Mouse (Mus musculus) lung, postnatal 0 days (tissue): ENCODE results near the gene Retreg1. TPM values are rescaled to one million over a fixed set of nuclear protein-coding genes. Genes with fewer than 3 reads are reported as not detected.
A peak's percentile ranks its signal among the peaks of the same experiment; 100 is the strongest.

ENCODE experiments used
- ATAC-seq: fragments of 200-750 bp; cut with Nextera tagmentation; 2 replicates; pipeline ENCODE4 v1.8.0; 2017; ENCODE audit warnings: moderate library complexity
- DNase-seq: peaks from one replicate; pipeline ENCODE4 v3.0.0-alpha.2; 2016; ENCODE audit warnings: low spot score
- H3K27ac ChIP-seq: fragments of 300-500 bp; sonication (generic); 2 replicates; pipeline ENCODE4 v1.5.1; 2014; ENCODE audit warnings: antibody characterized with exemption, mild to moderate bottlenecking, low read length, mixed read lengths
- H3K27me3 ChIP-seq: fragments of 300-500 bp; sonication (generic); replicated peaks from 2 replicates; pipeline ENCODE4 v1.6.1; 2014; ENCODE audit warnings: low read length, mixed read lengths; ENCODE audit not compliant: insufficient read depth
- H3K36me3 ChIP-seq: fragments of 300-500 bp; sonication (generic); 2 replicates; pipeline ENCODE4 v1.6.1; 2014; ENCODE audit warnings: low read length, mixed read lengths; ENCODE audit not compliant: insufficient read depth
- H3K4me1 ChIP-seq: fragments of 300-500 bp; sonication (generic); 2 replicates; pipeline ENCODE4 v1.6.1; 2014; ENCODE audit warnings: antibody characterized with exemption, low read depth, low read length, mixed read lengths; ENCODE audit not compliant: insufficient read depth
- H3K4me2 ChIP-seq: fragments of 300-500 bp; sonication (generic); replicated peaks from 2 replicates; pipeline ENCODE4 v1.6.1; 2014; ENCODE audit warnings: low read depth, mild to moderate bottlenecking, low read length, moderate library complexity, mixed read lengths
- H3K4me3 ChIP-seq: fragments of 300-500 bp; sonication (generic); 2 replicates; pipeline ENCODE4 v1.5.1; 2014; ENCODE audit warnings: low read depth, low read length
- H3K9ac ChIP-seq: fragments of 300-500 bp; sonication (generic); replicated peaks from 2 replicates; pipeline ENCODE4 v1.6.1; 2014; ENCODE audit warnings: low read depth, mild to moderate bottlenecking
- H3K9me3 ChIP-seq: fragments of 300-500 bp; sonication (generic); 2 replicates; pipeline ENCODE4 v1.6.1; 2016; ENCODE audit warnings: low read length, mixed read lengths
- CTCF ChIP-seq: IDR thresholded peaks from 2 replicates; pipeline ENCODE4 v1.5.1; 2016; ENCODE audit warnings: antibody characterized with exemption, mild to moderate bottlenecking
- EP300 ChIP-seq: IDR thresholded peaks from 2 replicates; pipeline ENCODE4 v1.6.1; 2016; ENCODE audit warnings: antibody characterized with exemption, mild to moderate bottlenecking, control low read depth
- WGBS: fragments of 180-500 bp; shearing (Covaris S2); extraction: QIAGEN DNeasy Blood & Tissue Kit; methylation state at CpG from one replicate; pipeline ENCODE4 v1.1.7; 2014; 5-methylcytosine and 5-hydroxymethylcytosine counted together
- polyA plus RNA-seq: library from polyadenylated mRNA; unstranded; fragments of >200 nt; fragmentation: Nextera tagmentation; extraction: Ambion mirVana; gene quantifications from 2 replicates; pipeline ENCODE4 v1.2.1, GENCODE M21; 2015

Gene Retreg1
- polyA plus RNA-seq, 1 experiment from 2014 or later: 36.2 TPM

DNA sequence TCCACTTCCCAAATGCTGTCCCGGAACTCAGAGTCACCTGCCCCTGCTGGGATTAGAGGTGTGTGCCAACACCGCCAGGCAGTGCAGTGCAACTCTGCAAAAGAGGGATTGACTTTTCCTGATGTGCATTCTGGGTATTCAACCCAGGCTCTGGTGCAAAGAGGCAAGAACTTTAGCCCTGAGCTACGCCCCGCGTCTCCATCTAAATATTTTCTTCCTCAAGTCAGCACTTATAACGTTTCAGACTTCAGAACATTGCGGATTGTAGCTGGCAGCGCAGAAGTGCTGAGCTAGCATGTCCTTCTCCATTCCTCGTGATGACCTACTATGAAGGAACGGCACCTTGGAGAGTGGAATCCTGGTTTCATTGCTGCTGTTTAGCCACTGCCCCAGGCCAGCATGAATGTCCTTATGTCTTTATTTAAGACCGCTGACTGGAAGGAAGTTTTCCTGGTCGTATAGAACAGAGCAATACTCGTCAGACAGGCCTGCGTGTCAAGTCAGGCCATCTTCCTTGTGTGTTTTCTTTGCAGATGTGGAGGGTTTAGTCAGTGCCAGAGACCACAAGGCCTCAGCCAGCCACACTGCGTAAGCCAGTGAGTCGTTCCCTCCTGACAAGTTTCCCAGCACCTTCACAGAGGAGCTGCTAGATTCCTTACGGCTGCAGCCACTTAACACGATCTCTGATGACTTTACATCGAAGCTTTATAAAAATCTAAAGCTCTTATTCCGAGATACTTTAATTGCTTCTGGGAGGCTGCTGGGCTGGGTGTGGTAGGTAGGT is 34.1 kb upstream of the Retreg1 start:
- ATAC-seq: no peak
- WGBS: 82% methylated on average over 20 of the region's 20 CpGs
- Histone ChIP-seq H3K4me3 (no peak overlapping the region), H3K9me3 (no peaks in the 10 kb centered on the region), H3K4me2 (no peak overlapping the region), H3K36me3 (peaks cover 57% of the 10 kb centered on the region), H3K27ac (no peak overlapping the region), H3K4me1 (no peaks in the 10 kb centered on the region), H3K27me3 (no peaks in the 10 kb centered on the region), H3K9ac (no peak overlapping the region)
- TF ChIP-seq EP300: no peak
- no peak for TF ChIP-seq CTCF
- no peak for DNase-seq

- H3K4me2 ChIP-seq: no peak overlapping the region
These were observed 33.3 kb upstream of the Retreg1 start for GRCm38 (mm10) chr15:25809669-25810068.

GRCm38 (mm10) chr15:25811834-25812250 is 31.1 kb upstream of the Retreg1 start:
- ATAC-seq (no peak), DNase-seq (no peak)
- Histone ChIP-seq H3K4me2 (no peak overlapping the region), H3K9ac (no peak overlapping the region), H3K27me3 (no peaks in the 10 kb centered on the region), H3K4me1 (no peaks in the 10 kb centered on the region), H3K27ac (no peak overlapping the region), H3K4me3 (no peak overlapping the region), H3K9me3 (no peaks in the 10 kb centered on the region), H3K36me3 (peaks cover 40% of the 10 kb centered on the region)
- TF ChIP-seq EP300 (no peak), CTCF (peak; percentile 46)
- WGBS: 78% methylated on average over 11 of the region's 11 CpGs

More at GRCm38 (mm10) chr15:25809669-25810068, 33.3 kb upstream of the Retreg1 start:
- WGBS: 57% methylated on average over 6 of the region's 6 CpGs
- Histone ChIP-seq H3K9me3 (no peaks in the 10 kb centered on the region), H3K4me1 (no peaks in the 10 kb centered on the region), H3K36me3 (peaks cover 50% of the 10 kb centered on the region), H3K4me3 (no peak overlapping the region), H3K27ac (no peak overlapping the region), H3K27me3 (no peaks in the 10 kb centered on the region), H3K9ac (no peak overlapping the region)
- ATAC-seq: peak; percentile 71
- TF ChIP-seq EP300: no peak
- no peak for TF ChIP-seq CTCF
- DNase-seq: peak; percentile 74

DNA sequence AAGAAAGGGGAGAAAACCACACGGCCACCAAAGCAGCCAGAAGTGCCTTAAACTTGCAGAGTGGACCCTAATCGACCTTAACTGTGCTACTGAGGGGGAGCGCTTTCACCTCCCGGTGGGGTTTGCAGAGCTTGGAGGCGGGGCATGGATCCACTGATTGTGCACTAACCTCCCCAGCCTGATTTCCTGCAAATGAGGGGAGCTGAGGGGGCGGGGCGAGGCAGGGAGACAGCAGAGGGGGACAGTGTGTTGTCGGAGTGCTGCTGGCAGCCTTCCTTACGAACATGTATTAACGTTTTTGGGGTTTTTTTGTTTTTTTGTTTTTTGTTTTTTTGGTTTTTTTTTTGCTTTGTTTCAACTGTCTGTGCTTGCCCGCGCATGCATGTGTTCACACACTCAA is 30.5 kb upstream of the Retreg1 start:
- no peak overlapping the region for H3K27ac ChIP-seq
- H3K27me3 ChIP-seq: no peaks in the 10 kb centered on the region
- H3K4me2 ChIP-seq: no peak overlapping the region
- H3K9me3 ChIP-seq: no peaks in the 10 kb centered on the region
- no peak overlapping the region for H3K4me3 ChIP-seq
- H3K4me1 ChIP-seq: no peaks in the 10 kb centered on the region
- ATAC-seq (no peak), DNase-seq (no peak)
- no peak overlapping the region for H3K9ac ChIP-seq
- 64% methylated on average over 12 of the region's 12 CpGs for WGBS
- peaks cover 35% of the 10 kb centered on the region for H3K36me3 ChIP-seq
- TF ChIP-seq CTCF: no peak
- TF ChIP-seq EP300: no peak

GRCm38 (mm10) chr15:25814535-25814934 is 28.4 kb upstream of the Retreg1 start:
- 49% methylated on average over 3 of the region's 3 CpGs for WGBS
- ATAC-seq: peak; percentile 55
- no peak for TF ChIP-seq CTCF

GRCm38 (mm10) chr15:25817191-25817590 is 25.8 kb upstream of the Retreg1 start:
- ATAC-seq: no peak
- no peak for DNase-seq
- no peak overlapping the region for H3K4me3 ChIP-seq
- H3K27ac ChIP-seq: no peak overlapping the region
- H3K9ac ChIP-seq: no peak overlapping the region
- no peak overlapping the region for H3K4me2 ChIP-seq
- H3K36me3 ChIP-seq: peaks cover 11% of the 10 kb centered on the region; the same call in 1 of the 2 replicates
- no peaks in the 10 kb centered on the region for H3K4me1 ChIP-seq
- no peak for TF ChIP-seq EP300
- no peak for TF ChIP-seq CTCF
- 77% methylated on average over 2 of the region's 2 CpGs for WGBS
- no peaks in the 10 kb centered on the region for H3K27me3 ChIP-seq
- H3K9me3 ChIP-seq: peaks cover 4% of the 10 kb centered on the region; the same call in 1 of the 2 replicates

More at GRCm38 (mm10) chr15:25814535-25814934, 28.4 kb upstream of the Retreg1 start:
- Histone ChIP-seq H3K4me2 (no peak overlapping the region), H3K9ac (no peak overlapping the region), H3K27me3 (no peaks in the 10 kb centered on the region), H3K36me3 (peaks cover 29% of the 10 kb centered on the region), H3K27ac (no peak overlapping the region), H3K9me3 (no peaks in the 10 kb centered on the region), H3K4me1 (no peaks in the 10 kb centered on the region), H3K4me3 (no peak overlapping the region)
- peak; percentile 59 for DNase-seq
